Mouse (Mus musculus) C2C12 (cell line): ENCODE results near the gene Card6. TPM values are rescaled to one million over a fixed set of nuclear protein-coding genes. Genes with fewer than 3 reads are reported as not detected.

ENCODE experiments used
- H3K27me3 ChIP-seq: one replicate; pipeline ENCODE4 v1.6.1; 2011; ENCODE audit not compliant: control insufficient read depth, insufficient read depth, insufficient read length
- H3K36me3 ChIP-seq: one replicate; pipeline ENCODE4 v1.6.1; 2011; ENCODE audit not compliant: control insufficient read depth, insufficient read depth
- H3K4me3 ChIP-seq: one replicate; pipeline ENCODE4 v1.5.1; 2011; ENCODE audit warnings: mild to moderate bottlenecking, control low read depth; ENCODE audit not compliant: poor library complexity, insufficient read depth, severe bottlenecking
- H3K79me2 ChIP-seq: one replicate; pipeline ENCODE4 v1.6.1; 2011; ENCODE audit not compliant: control insufficient read depth, insufficient read depth
- H3K79me3 ChIP-seq: one replicate; pipeline ENCODE4 v1.6.1; 2011; ENCODE audit warnings: low read depth, control low read depth
- H3ac ChIP-seq: one replicate; pipeline ENCODE3; 2011; ENCODE audit warnings: low read depth; ENCODE audit not compliant: control insufficient read depth, insufficient read length
- CEBPB ChIP-seq: IDR thresholded peaks from one replicate; pipeline ENCODE4 v1.6.1; 2011; ENCODE audit warnings: low read depth, mild to moderate bottlenecking, control low read depth, moderate library complexity
- CTCF ChIP-seq: IDR thresholded peaks from one replicate; pipeline ENCODE4 v1.5.1; 2011; ENCODE audit not compliant: control insufficient read depth, insufficient read depth, insufficient read length
- FOSL1 ChIP-seq: IDR thresholded peaks from one replicate; pipeline ENCODE4 v1.8.0; 2011; ENCODE audit warnings: mild to moderate bottlenecking, low read length; ENCODE audit not compliant: poor library complexity, insufficient read depth, severe bottlenecking
- MAX ChIP-seq: IDR thresholded peaks from one replicate; pipeline ENCODE4 v1.6.1; 2011; ENCODE audit warnings: mild to moderate bottlenecking, control low read depth
- MYOD1 ChIP-seq: IDR thresholded peaks from one replicate; pipeline ENCODE4 v1.6.1; 2011; ENCODE audit warnings: low read depth; ENCODE audit not compliant: control insufficient read depth, insufficient read length
- MYOG ChIP-seq: IDR thresholded peaks from one replicate; pipeline ENCODE4 v1.6.1; 2011; ENCODE audit not compliant: control insufficient read depth, insufficient read length; ENCODE audit errors: extremely low read depth
- USF1 ChIP-seq: IDR thresholded peaks from one replicate; pipeline ENCODE4 v1.6.1; 2011; ENCODE audit warnings: low read depth, mild to moderate bottlenecking, control low read depth, moderate library complexity
- polyA plus RNA-seq: library from polyadenylated mRNA; unstranded; fragments of >200 nt; fragmentation: generic; extraction: Trizol; gene quantifications from one replicate; pipeline ENCODE4 v1.2.1, GENCODE M21; 2012; ENCODE audit warnings: missing spikeins

Card6 gene
- polyA plus RNA-seq, 1 experiment, result 5.2 TPM

DNA sequence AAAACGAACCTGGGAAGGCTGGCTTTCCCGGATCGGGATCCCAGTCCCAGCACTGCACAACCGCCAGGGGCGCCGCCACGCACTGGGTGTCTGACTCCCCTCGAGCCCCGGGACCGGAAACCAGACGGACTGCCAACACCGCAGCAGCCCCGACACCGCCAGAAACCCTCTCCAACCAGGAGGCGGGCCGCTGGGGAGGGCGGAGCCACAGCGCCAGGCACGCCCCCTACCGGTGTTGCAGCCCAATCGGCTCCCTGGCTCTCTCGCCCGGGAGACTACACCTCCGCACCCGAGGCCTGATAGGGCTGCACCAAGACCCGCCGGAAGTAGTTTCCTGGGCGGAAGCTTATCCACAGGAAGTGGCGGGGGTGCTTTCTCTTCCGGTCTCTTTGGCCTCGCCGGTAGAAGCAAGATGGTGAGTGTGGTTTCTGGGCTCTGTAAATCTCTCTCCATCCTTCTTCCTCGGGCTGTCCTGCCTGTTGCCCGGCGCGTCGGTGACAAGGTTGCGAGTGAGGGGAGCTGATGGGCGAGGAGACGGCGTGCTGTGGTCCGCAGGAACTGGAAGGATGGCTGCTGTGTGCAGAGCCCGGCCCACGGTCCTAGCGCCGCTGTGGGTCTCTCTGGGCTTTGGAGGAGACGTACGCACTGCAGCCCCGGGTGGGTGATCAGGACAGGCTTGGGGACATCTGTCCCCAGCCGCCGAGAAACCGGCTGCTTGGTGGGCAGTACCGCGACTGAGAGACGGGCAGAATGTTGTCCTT lies 8.1 kb upstream of the Card6 start, which contains the start of gene Rpl37:
TSS of gene Rpl37 (plus strand) at position 376 of the 761 bp plus-strand sequence.
- H3K27me3 ChIP-seq, result no peaks in the 10 kb centered on the region
- no peak for TF ChIP-seq FOSL1
- TF ChIP-seq MAX, result peak; percentile 92
- TF ChIP-seq CTCF, result peak; percentile 92
- peaks cover 66% of the 10 kb centered on the region for H3K79me2 ChIP-seq
- H3K36me3 ChIP-seq, result peaks cover 47% of the 10 kb centered on the region
- H3K4me3 ChIP-seq, result peak within 1 kb of the TSS; percentile 93
- H3ac ChIP-seq, result peak within 1 kb of the TSS; percentile 96
- H3K79me3 ChIP-seq, result peaks cover 40% of the 10 kb centered on the region

DNA sequence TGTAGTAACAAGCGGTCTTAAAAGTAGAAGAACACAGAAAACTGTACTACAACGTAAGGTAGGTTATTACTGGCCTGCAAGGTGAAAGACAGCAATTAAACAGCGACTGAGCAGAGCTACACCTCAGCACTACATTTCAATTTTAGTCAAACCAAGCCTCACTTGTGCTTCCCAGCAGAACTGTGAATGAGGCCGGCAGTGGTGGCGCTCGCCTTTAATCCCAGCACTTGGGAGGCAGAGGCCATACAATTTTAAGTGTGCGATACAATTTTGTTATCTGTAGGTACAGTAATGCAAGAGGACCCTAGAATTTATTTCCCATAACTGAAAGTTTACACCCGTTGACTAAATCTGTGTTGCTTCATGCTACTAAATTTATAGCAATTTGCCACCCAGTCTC lies 6.8 kb upstream of the Card6 start:
- Histone ChIP-seq H3K79me2 (peaks cover 53% of the 10 kb centered on the region), H3K4me3 (peak overlapping the region; percentile 93), H3ac (peak overlapping the region; percentile 45), H3K36me3 (peaks cover 34% of the 10 kb centered on the region), H3K27me3 (no peaks in the 10 kb centered on the region), H3K79me3 (peaks cover 36% of the 10 kb centered on the region)
- TF ChIP-seq CEBPB, result no peak
- TF ChIP-seq FOSL1, result no peak
- no peak for TF ChIP-seq USF1
- TF ChIP-seq CTCF, result no peak
- TF ChIP-seq MAX, result no peak
- TF ChIP-seq MYOD1, result no peak
- no peak for TF ChIP-seq MYOG

DNA sequence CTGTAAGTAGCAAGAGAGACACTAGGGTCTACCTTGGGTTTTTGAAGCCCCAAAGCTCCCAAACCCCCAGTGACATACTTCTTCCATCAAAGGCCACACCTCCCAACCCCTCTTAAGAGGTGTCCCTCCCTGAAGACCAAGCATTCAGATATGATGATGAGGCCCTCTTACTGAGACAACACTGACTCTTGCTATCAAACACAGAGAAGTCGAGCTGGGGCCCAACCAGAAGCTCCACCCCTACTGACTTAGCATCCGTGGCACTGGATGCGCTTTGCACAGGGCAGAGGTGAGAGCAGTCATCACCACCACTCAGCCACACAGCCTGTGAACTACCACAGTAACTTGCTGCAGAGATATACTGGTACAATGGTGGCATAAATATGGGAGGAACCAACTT lies 4.3 kb upstream of the Card6 start:
- no peak for TF ChIP-seq MYOG
- no peak for TF ChIP-seq CEBPB
- H3K79me3 ChIP-seq, result peaks cover 11% of the 10 kb centered on the region
- H3ac ChIP-seq, result no peak overlapping the region
- H3K4me3 ChIP-seq, result no peak overlapping the region
- no peaks in the 10 kb centered on the region for H3K27me3 ChIP-seq
- peaks cover 31% of the 10 kb centered on the region for H3K79me2 ChIP-seq
- peaks cover 9% of the 10 kb centered on the region for H3K36me3 ChIP-seq

DNA sequence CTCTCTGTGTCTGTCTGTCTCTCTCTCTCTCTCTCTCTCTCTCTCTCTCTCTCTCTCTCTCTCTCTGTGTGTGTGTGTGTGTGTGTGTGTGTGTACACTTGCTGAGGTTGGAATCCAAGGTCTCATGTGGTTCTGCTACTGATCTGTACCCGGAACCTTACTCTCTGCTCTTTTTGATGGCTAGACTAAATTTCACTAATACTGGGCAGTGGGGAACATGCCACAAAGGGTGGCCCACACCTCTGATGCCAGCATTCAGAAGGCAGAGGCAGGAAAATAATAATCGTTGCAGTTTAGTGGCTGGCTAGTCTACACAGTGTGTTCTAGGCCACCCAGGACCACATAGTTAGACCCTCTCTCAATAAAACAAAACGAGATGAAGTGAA lies 309 bp upstream of the Card6 start:
- peaks cover 11% of the 10 kb centered on the region for H3K79me2 ChIP-seq
- no peak overlapping the region for H3ac ChIP-seq
- peak overlapping the region; percentile 21 for H3K4me3 ChIP-seq
- peaks cover 18% of the 10 kb centered on the region for H3K36me3 ChIP-seq
- H3K27me3 ChIP-seq, result no peaks in the 10 kb centered on the region
- TF ChIP-seq CEBPB (no peak), MYOD1 (no peak), CTCF (no peak), FOSL1 (no peak)
- no peaks in the 10 kb centered on the region for H3K79me3 ChIP-seq

DNA sequence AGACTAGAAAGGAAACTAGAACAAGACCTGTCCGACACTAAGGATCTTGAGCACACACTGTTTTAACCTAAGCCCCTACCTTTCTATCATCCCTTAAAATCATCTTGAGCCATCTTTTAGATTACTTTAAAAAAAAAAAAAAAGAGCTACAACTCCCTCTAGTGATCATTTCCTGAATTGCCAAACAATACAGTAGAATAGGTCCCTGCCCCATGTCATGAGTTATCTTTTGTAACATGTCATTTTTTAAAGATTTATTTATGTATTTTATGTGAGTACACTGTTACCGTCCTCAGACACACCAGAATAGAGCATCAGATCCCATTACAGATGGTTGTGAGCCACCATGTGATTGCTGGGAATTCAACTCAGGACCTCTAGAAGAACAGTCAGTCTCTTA lies 2.0 kb downstream of the Card6 start:
- Histone ChIP-seq H3ac (no peak overlapping the region), H3K79me3 (no peaks in the 10 kb centered on the region), H3K27me3 (no peaks in the 10 kb centered on the region), H3K36me3 (peaks cover 22% of the 10 kb centered on the region), H3K4me3 (no peak overlapping the region), H3K79me2 (peaks cover 11% of the 10 kb centered on the region)
- TF ChIP-seq FOSL1 (no peak), MYOD1 (no peak), CTCF (no peak), MAX (no peak), USF1 (no peak)

GRCm38 (mm10) chr15:5105891-5106290 lies 2.4 kb downstream of the Card6 start:
- Histone ChIP-seq H3ac (no peak overlapping the region), H3K27me3 (no peaks in the 10 kb centered on the region), H3K79me2 (peaks cover 11% of the 10 kb centered on the region), H3K79me3 (no peaks in the 10 kb centered on the region), H3K4me3 (no peak overlapping the region), H3K36me3 (peaks cover 22% of the 10 kb centered on the region)
- TF ChIP-seq CEBPB (no peak), MYOG (no peak), FOSL1 (no peak), MAX (no peak), USF1 (no peak), MYOD1 (no peak), CTCF (no peak)
